Mouse (Mus musculus): ENCODE results near the gene H2-Eb1.

DNA sequence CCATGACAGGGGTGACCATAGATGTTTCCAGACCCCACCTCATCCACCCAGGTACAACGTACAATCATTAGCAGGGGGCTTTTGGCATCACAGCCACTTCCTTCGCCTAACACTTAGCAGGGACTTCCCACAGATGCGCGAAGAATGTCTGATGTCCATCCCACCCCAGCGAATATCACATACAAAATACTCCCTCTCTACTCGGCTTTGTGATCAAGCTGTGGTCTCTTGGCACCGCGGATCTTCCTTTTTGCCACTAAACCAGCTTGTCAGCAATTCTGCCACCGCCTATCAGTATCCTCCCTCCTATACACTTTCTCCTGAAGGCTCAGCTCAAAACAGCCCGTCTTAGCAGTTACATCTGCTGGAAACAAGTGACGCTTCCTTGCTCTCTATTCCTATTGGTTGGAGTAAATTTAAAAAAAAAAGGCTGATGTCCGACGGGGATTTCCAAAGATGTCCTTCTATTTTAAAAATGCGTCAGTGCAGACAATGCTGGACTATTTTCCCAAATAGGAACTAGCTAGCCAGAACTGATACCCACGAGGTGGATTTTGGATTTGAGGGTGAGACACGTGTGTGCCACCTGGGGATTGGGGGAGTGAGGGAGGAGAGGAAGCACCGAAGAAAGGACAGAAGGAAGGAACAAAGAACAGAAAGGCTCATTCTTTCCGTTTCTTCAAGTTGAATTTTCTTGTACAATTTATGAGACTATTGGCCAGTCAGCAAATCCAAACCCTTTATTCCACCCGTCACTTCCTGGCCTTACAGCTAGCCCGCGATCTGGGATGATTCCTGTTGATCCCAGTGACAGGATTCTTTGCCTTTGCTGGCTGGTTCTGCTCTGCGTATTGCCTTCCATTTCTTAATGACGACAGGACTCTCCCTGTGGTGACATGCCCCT is 9.5 kb upstream of the H2-Eb1 start:
- no peak for TF ChIP-seq POLR2A (IDR thresholded peaks at IDR 0.05; ENCODE audit: insufficient read depth, low read depth, low read length)
- no peak for TF ChIP-seq CTCF (IDR thresholded peaks at IDR 0.05)
- no peak for TF ChIP-seq EP300 (IDR thresholded peaks at IDR 0.05; ENCODE audit: insufficient read depth, low read depth, low read length)

All from heart, adult 2 months (tissue).